Mouse (Mus musculus) adrenal gland, postnatal 14 days (tissue): Measurements from ENCODE around the gene Cdk5rap3. TPM values are rescaled to one million over a fixed set of nuclear protein-coding genes. Genes with fewer than 3 reads are reported as not detected.

Experiments
- DNase-seq: peaks from one replicate; pipeline ENCODE4 v3.0.0; 2021; ENCODE audit warnings: mixed read lengths
- total RNA-seq: library from RNA; stranded (reverse); gene quantifications from 2 replicates; pipeline ENCODE4 v1.2.3, GENCODE M21; 2021

Cdk5rap3 gene
- total RNA-seq, 1 experiment from 2014 or later, result 48.6 TPM

DNA sequence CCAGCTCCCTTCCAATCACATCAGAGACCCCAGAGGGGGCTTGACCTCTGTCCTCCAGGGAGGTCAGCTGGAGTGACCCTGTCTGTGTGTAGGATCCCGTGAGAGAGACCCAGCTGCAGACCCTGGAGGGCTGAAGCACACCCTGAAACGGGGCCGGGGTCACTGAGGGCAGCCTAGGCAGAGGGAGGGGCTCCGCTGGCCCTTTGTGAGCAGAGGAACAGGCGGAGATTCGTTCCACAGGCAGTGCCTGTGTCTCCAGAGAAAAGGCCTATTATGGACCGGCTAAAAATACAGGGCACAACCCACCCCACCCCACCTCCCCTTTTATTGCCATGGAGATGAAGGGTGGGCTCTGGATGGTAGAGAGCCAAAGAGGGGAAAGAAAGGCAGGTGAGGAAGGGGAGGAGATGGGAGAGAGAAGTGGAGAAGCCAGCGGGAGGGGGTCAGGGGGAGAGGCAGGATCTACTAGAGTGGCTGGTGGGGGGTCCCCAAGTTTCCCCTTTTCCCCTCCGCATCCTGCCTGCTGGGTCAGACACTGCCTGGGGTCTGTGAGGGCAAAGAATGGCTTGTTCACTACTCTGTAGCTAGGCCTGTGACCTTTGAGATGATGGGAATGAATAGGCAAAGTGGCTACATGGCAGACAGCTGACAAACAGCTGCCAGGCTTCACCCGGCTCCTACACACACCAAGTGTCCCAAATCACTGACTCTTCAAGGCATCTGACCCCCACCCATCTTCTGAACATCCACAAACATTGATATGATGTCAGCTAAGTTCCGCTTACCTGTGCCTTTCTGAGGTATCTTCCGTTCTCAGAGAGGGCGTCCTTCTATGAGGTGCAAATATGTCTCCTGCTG, 16.6 kb downstream of the Cdk5rap3 start:
- DNase-seq, result no peak

DNA sequence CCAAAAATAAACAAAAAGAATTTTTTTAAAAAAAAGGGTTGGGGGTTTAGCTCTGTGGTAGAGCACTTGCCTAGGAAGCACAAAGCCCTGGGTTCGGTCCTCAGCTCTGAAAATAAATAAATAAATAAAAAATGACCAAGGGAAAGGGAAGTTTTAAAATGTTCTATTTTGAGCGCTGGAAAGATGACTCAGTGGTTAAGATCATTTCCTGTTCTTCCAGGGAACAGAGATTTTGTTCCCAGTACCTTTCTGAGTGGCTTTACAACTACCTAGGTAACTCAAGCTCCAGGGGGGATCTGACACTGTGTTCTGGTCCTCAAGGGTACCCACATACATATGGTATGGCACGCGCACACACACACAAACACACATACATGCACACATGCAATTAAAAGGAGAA, 20.4 kb downstream of the Cdk5rap3 start:
- DNase-seq, result no peak

DNA sequence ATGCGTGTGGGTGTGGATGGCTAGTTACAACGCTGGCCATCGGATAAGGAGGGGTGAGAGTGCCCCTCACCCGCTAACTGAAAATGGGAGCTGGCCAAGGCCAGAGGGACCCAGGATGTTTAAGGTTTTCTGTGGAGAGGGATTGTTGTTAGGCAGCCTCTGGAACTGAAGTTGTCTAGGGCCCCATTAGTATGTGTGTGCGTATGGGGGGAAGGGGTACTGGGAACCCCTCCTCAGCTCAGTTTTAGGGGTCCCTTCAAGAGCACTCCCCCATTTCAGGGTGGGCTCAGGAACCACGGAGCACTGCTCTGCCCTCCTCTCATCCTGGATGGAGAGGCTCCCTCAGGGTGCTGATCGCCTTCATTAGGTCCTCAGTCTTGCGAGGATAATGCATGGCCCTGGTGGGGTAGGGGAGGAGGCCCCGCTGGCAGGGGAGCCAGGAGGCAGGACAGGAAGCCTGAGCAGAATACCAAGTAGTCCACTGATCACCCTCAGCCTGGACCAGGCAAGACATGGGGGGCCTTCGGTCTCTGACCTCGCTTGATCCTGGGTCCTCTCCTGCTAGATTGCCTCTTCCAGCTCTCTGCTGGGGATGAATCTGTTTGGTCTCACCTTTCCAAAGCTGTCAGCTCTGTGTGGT, 23.0 kb downstream of the Cdk5rap3 start:
- no peak for DNase-seq

DNA sequence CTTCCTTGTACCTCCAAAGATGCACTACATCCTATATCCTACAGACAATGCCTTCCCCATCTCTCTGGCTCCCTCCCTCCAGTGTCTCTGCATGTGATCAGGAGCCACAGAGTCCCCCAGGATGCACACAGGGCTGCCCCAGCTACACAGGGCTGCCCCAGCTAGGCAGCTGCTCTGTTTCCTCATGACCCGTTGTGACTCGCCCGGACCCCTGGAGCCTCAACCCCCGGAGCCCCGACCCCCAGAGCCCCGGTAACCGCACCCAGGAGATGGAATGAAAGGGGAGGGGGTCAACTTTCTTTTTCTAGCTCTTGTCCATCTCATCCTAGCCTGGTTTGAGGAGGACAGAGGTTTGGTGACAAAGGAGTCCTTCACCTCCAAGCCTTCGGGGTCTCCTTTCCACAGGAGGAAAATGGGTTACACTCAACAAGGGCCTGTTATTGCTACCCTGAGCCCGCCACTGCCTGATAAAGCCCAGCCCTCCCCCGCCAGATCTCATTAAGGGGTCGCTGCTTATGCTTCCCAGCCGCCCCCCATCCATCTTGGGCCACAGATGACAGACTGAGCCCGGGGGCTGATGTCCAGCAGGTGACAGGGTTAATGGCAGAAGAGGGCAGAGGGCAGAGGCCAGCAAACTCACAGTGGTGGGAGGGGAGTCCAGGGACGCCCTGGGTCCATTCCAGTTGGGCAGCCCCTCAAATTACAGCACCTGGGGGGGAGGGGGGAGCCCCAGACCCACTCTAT, 24.3 kb downstream of the Cdk5rap3 start:
- no peak for DNase-seq

DNA sequence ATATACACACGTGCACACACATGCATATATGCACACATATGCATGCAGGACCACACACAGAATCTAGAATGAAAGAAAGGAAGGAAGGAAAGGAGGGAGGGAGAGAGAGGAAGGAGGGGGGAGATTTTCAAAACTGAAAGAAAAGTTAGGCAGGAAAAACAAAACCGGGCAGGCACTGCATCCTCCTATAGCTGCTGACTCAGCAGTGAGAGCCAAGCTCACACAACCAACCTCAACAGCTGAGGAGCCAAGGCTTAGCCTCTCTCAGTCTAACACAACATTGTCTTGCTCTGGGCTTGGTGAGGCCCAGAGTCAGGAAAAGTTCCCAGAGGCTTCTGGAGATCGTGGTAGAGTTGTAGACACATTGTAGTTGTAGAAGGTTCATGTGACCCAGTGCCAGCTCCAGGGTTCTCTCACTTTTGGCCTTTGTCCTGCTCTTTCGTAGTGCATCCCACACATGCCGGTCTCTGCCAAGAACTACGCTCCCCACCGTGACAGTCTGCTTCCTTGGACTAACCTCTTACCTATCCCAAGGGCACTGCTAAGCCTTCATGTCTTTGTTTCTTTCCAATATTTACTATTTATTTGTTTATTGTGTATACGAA, 29.3 kb downstream of the Cdk5rap3 start:
- no peak for DNase-seq

DNA sequence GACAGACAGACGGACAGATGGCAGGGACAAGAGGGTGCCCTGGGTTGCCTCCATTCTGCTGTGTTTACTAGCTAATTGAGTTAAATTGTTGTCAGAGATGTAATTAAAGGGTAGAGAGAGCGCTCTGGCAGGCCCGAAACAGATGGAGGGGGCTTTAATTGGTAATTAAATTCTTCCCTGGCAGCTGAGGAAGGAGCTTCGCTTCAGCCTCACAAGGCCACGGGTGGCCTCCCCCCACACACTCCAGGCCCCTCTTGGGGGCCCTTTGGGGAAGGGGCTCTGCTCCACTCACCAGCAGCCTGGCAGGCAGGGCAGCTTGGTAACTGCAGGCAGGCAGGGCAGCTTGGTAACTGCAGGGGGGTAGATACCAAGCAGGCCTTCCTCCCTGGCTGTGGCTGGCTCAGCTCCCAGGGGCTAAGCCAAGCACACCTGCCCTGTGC, 30.4 kb downstream of the Cdk5rap3 start:
- no peak for DNase-seq

DNA sequence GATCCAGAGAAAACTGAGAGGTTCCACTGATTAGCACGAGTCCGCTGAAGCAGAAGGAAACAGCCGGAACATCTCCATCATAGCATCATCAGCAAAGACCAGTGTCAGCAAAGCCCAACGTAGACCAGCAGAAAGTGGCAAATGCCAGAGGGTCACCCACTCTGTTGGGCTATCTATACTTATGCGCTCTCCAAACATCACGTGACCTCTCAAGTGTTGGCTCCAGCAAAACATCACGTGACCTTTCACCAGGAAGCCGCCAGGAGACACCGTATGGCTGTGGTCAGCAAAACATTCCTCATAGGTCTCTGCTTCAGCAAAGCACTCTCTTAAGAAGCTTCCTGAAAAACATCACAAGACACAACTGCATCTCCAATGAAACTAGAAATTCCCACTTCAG, 36.0 kb downstream of the Cdk5rap3 start:
- no peak for DNase-seq

DNA sequence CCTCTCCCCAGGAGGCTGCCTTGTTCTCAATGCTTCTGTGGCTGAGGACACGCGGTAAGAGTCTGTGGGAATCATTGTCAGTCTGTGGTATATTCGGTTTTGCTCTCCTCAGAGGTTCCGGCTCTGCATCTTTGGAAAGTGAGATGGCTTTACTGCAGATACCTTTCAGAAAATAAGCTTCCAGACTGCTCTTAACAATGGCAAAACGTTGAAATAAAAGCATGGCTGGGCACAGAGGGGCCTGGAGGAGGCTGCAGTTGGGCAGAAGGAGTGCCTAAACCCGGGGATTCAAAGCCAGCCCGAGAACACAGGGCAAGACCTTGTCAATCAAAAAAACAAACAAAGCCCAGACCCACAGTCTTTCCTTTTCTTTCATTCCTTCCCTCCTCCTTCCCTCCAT, 36.9 kb downstream of the Cdk5rap3 start:
- no peak for DNase-seq

DNA sequence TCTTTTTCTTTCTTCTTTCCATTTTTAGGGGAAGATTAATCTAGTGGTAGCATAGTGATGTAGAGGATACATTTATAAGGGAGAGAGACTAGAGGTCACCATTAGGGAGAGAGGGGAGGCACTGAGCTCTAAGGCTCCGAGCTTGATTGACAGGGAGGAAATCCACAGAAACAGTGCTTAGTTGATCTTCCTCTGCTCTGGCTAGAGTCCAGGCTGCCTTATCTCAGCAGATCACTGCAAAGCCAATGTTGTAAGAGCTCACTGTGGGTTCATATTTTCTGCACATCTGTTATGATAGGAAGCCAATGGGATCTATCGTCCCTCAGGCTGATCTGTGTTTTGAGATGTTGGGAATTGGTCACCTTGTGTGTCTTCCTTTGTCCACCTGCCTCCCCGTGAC, 37.6 kb downstream of the Cdk5rap3 start:
- DNase-seq, result no peak

DNA sequence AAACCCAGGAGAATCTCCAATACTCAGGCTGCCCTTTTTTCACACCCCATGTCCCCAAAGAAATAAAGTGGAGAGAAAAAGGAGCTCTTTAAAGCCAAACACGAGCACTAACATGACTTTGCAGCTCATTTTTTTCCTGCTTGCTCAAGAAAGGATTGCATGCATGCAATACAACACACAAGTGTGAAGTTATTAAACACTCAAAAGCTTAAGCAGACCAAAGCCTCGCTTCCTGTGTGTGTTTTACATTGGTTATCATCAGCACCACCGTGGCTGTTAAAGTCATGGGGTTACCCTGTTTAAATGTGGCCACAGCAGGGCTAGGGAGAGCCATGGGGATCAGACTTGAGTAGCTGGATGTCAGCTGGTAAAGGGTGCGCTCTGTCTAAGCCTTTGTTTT, 39.2 kb downstream of the Cdk5rap3 start:
- DNase-seq, result no peak

DNA sequence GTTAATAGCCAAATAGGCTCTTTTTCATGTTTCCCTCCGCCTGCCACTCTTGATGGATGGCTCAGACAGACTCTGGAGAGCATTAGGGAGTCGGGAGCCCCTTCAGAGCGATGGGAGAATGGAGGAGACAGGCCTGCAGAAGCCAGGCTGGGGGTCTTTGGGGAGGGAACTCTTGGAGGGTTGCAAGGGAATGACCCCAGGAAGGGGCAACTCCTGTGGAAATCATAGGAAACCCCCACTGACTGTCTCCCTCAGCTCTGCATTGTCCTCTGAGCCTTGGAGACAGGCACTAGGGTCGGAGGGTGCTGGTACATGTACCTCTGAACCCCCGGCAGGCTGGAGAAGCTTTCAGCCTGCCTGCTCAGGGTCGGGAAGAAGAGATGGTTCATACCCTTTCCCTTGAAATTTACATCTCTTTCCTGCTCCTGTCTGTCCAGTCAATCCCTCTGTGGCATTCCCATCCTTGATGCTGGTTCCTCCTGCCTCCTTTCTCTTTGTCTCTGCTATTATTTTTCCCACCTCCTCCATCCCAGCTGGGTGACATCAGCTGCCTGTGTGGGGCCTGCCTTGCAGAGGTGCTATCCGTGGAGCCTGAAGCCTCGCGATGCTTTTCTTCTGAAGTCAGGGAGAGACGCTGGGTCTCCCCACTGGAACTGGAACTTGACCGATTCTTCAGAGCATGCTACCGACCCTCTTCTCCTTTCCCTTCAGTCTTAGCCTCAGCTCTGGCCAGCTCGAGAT, 39.8 kb downstream of the Cdk5rap3 start:
- no peak for DNase-seq

DNA sequence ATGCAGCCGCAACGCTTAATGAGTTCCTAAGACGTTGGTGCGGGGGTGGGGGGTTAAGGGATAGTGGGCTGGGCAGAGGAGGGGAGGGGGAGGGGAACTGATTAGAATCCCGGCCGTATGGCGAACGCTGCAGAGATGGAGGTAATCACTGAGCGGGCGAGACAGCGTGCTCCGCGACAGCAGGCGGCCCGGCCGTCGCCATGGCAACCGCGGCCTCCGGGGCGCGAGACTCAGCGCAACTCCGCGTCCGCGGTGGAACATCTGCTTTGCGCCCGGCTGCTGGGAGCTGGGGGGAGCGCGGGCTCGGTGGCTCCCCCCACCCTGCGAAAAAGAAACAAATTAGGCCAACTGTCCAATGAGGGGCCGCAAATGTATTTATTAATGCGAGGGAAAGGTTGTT, 40.6 kb downstream of the Cdk5rap3 start:
- DNase-seq, result peak; percentile 86

DNA sequence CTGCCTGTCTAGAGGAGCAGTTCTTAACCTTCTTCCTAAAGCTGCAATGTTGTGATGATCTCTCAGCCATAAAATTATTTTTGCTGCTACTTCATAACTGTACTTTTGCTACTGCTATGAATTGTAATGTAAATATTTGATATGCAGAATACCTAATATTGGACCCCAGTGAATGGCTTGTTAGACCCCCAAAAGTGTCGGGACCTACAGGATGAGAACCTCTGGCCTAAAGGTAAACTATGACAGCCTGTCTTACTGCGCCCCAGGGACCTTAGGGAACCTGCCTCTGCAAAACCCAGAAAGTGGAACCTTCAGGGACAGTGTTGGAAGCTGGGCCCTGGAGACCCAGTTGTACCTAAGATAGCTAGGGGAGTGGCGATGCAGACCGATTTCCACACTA, 41.0 kb downstream of the Cdk5rap3 start:
- no peak for DNase-seq

DNA sequence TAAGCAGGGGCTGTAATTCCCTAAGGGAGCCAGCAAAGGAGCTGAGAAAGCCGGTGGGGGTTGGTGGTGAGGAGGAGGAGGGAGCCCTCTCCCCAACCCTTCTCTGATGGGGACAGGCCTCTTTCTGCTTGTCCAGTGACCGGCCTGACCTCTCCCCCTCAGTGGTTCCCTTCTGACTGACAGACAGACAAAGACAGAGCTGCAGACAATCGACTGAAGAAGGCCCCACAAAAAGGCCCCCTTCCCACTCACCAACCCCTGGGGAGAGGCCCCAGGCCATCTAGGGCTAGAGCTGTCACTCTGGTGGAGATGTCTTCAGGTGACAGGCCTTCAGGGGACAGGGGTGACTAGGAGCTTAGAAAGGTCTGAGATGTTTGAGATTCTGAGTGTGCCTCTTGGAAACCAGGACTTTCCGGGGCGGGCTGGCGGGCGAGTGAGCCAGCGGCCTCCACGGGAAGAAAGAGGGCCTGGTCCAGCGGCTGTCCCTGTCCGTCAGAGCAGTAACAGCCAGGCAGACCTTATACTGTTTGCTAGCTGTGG, 42.6 kb downstream of the Cdk5rap3 start:
- DNase-seq, result no peak

DNA sequence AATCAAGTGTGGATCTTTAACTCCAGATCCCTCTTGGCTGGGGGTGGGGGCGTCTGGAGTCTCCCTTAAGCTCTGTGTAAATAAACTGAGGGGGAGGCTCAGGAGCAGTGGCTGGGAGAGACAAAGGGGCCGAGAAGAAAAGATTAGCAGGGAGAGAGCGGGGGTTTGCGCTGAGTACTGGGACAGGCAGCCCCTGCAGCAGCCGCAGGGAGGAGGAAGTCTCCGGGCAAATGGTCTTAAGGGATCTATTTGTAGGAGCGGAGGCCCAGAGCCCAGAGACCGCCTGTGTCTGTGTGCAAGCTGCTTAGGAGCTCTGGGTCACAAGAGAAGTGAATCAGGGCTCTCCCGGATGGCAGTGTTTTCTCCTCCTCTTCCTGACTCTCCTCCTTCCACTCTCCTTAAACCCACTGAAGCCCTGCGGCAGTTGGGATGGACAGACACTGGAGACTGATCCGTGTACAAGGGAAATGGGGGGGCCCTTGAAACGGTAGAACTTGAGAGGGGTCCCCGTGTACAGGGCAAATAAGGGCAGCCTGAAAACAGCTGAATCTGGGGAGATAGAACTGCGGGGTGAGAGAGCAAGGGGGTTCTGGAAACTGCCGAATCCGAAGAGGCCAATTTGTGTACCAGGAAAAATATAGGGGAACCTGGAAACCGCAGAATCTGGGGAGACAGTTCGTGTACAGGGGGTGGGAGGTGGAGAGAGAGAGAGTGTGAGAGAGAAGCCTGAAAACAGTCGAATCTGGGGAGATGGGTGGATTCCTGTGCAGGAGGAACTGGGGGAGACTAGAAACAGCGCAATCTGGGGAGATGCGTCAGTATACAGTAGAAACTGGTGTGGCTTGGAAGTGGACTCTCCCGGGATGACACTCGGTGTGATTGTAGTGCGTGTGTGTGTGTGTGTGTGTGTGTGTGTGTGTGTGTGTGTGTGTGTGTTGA, 43.6 kb downstream of the Cdk5rap3 start:
- no peak for DNase-seq

DNA sequence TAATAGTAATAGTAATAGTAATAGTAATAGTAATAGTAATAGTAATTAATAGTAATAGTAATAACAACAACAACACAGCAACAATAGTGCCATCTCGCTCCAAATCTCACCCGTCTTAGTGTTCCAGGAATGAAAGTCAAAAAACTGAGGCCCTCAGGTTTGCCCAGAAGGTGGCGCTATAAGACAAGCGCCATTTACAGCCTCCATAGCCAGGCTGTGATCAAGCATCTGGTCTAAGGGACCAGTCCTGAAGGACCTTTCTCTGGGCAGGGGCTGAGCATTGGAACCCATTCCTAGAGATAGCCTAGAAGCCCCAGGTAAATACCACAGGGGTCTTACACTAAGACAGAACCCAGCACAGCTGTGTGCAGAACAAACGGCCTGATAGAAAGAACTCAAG, 49.1 kb downstream of the Cdk5rap3 start:
- peak; percentile 76 for DNase-seq

DNA sequence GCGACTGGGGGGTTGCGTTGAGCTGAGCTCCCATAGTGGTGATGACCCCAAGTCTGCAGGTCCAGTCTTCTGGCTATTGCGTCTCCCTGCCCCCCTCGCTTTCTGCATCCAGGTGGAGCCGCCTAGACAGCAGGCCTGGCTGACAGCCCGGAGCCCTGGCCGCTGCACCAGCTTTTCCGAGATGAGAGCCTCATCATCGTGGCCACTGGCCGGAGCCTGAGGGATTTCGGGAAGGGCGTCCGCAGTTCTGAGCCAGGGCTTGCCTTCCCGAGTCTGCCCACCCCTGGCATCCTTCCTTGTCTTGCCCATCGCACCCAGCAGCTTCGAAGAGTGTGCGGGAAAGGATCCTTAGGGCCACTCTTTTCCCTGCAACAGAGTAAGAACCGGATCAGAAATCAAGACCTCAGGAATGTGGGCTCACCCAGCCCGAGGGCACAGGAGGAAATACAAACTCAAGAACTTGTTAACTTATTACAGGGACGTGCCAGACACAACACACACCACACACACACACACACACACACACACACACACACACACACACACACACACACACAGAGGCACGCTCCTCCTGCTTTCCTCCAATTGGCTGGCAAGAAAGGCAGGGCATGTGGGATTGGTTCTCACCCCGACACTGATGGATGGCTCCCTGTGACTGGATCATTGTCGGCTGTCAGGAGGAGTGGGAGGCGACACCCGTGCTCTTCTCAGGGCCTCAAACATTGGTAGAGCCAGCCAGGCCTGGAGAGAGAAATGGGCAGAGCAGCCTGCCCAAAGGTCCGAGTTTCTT, 52.9 kb downstream of the Cdk5rap3 start:
- peak; percentile 61 for DNase-seq

DNA sequence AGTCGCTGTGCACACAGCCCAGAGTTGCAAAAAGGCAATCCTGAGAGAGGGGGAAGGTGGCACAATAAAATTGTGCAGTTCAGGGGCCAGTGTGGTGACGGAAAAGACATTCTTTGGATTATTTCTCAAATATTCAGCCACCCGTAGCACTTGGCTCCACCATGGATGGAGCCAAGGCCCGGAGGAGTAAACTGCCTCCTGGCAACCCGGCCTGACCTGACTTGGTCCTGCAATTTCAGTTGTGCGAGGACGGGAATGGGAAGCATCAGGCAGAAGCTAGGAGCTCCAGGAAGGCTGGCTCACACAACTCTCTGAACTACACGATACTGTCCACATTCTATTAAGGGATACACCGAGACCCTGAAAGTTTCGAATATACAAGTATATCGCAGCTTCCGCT, 53.8 kb downstream of the Cdk5rap3 start:
- peak; percentile 24 for DNase-seq

DNA sequence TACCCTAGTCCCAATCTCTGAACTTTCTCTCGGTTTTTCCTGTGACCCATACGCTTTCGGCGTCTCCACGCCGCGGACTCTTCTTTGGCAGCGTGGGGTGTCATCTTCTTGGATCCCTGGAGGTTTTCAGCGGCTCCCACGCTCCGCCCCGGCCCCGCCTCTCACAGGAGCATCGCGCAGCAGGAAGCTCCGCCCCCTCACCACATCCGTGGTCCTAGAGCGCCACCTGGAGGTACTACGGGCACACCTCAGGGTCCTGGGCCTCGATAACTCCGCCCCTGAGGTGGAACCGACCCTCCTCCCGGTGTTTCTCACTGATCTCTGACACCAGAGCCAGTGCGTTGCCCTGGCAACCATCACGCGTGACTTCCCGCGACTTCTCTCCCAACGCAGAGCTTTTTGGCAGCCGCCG, 54.4 kb downstream of the Cdk5rap3 start:
- peak; percentile 98 for DNase-seq

DNA sequence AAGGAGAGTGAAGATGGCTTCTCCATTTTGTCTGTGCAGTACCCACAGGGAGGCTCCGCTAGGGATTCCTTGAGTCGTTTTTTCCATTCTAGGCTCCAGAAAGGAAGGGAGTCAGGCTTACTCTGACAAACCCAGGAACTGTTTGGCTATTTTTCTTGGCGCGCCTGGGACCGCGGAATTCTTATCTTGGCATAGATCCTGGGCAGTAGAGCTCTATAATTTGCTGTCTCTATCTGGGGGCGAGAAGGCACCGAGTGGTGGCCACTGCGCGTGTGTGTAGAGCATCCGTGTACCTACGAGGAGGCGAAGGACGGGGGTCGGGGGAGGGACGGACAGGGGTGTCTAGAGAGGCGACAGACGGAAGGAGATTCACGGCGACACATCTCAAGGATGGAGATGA, 54.9 kb downstream of the Cdk5rap3 start:
- peak; percentile 58 for DNase-seq
